Mouse (Mus musculus): ENCODE results near the gene Yipf3. TPM values are rescaled to one million over a fixed set of nuclear protein-coding genes. Genes with fewer than 3 reads are reported as not detected.

The Yipf3 gene
- total and polyA plus RNA-seq, 3 experiments, result 15.8 to 52.6 (median 32.5) TPM

- Histone ChIP-seq H3K4me2 (ENCODE audit: insufficient read depth, low read depth, poor library complexity, severe bottlenecking) (no peak overlapping the region), H3K9me3 (replicated peaks; ENCODE audit: low read length) (no peaks in the 10 kb centered on the region), H3K79me2 (replicated peaks; ENCODE audit: control insufficient read depth, extremely low read depth, insufficient read depth, poor library complexity, severe bottlenecking) (no peaks in the 10 kb centered on the region), H3K27ac (ENCODE audit: insufficient read depth, low read depth) (no peak overlapping the region), H3K9ac (ENCODE audit: insufficient read depth, low read depth) (no peak overlapping the region), H3K4me1 (ENCODE audit: control insufficient read depth in 1 of 2, insufficient read depth in 2 of 2) (no peaks in the 10 kb centered on the region), H3K4me3 (replicated peaks in 1 of 3; ENCODE audit: low read depth in 2 of 3, low read length in 2 of 3, poor library complexity in 1 of 3) (no peak overlapping the region), H3K36me3 (replicated peaks in 1 of 2; ENCODE audit: control insufficient read depth in 1 of 2, insufficient read depth in 1 of 2, low read length in 1 of 2) (peaks cover 85 to 88% of the 10 kb centered on the region in 2 experiments), H3K27me3 (replicated peaks) (no peaks in the 10 kb centered on the region)
- dilution Hi-C loops (cut with MboI; ENCODE audit: extremely low pct_ligation_motif_present, extremely low pct_unique_long_range_greater_than_20kb, low sequenced_read_pairs) (no loop called here), in situ Hi-C loops (cut with MboI; ENCODE audit: low pct_ligation_motif_present, low pct_unique_long_range_greater_than_20kb, low sequenced_read_pairs) (loop anchor here (5.0 to 25.0 kb wide), 2 partner anchors 35 to 750 kb away; partner anchors contain the start of genes Polh and Xpo5)
- TF ChIP-seq UBTF (IDR thresholded peaks at IDR 0.05; ENCODE audit: low read depth, low read length), result no peak
- TF ChIP-seq SMC3 (IDR thresholded peaks at IDR 0.05; ENCODE audit: low read depth, low read length), result no peak
- DNase-seq (ENCODE audit: extremely low read depth), result no peak
These were observed 10.8 kb upstream of the Yipf3 start for GRCm38 (mm10) chr17:46237079-46237478.

GRCm38 (mm10) chr17:46237480-46237879, 10.4 kb upstream of the Yipf3 start:
- no peak overlapping the region for H3K9ac ChIP-seq (ENCODE audit: insufficient read depth, low read depth)
- dilution Hi-C loops (cut with MboI; ENCODE audit: extremely low pct_ligation_motif_present, extremely low pct_unique_long_range_greater_than_20kb, low sequenced_read_pairs) (no loop called here), in situ Hi-C loops (cut with MboI; ENCODE audit: low pct_ligation_motif_present, low pct_unique_long_range_greater_than_20kb, low sequenced_read_pairs) (loop anchor here (5.0 to 25.0 kb wide), 2 partner anchors 35 to 750 kb away; partner anchors contain the start of genes Polh and Xpo5)
- H3K79me2 ChIP-seq (replicated peaks; ENCODE audit: control insufficient read depth, extremely low read depth, insufficient read depth, poor library complexity, severe bottlenecking), result no peaks in the 10 kb centered on the region
- H3K27me3 ChIP-seq (replicated peaks), result no peaks in the 10 kb centered on the region
- TF ChIP-seq CHD2 (IDR thresholded peaks at IDR 0.05; ENCODE audit: low read length) (no peak), MXI1 (IDR thresholded peaks at IDR 0.05; ENCODE audit: low read depth, low read length) (no peak), BHLHE40 (IDR thresholded peaks at IDR 0.05; ENCODE audit: low read depth, low read length) (no peak), TBP (conservative IDR thresholded peaks at IDR 0.05; ENCODE audit: low read depth, low read length) (no peak), MYC (IDR thresholded peaks at IDR 0.05; ENCODE audit: low read depth, low read length) (no peak), POLR2A (IDR thresholded peaks at IDR 0.05; ENCODE audit: low read depth, low read length) (no peak), E2F4 (IDR thresholded peaks at IDR 0.05; ENCODE audit: insufficient replicate concordance, low read depth, low read length) (no peak), KAT2A (IDR thresholded peaks at IDR 0.05; ENCODE audit: insufficient replicate concordance, low read length) (no peak), IRF4 (IDR thresholded peaks at IDR 0.05; ENCODE audit: low read depth, low read length) (no peak), USF2 (conservative IDR thresholded peaks at IDR 0.05; ENCODE audit: low read depth, low read length) (no peak)
- H3K36me3 ChIP-seq (replicated peaks in 1 of 2; ENCODE audit: control insufficient read depth in 1 of 2, insufficient read depth in 1 of 2, low read length in 1 of 2), result peaks cover 85 to 92% of the 10 kb centered on the region in 2 experiments
- no peak overlapping the region for H3K27ac ChIP-seq (ENCODE audit: insufficient read depth, low read depth)
- H3K4me1 ChIP-seq (ENCODE audit: control insufficient read depth in 1 of 2, insufficient read depth in 2 of 2), result no peaks in the 10 kb centered on the region
- H3K4me2 ChIP-seq (ENCODE audit: insufficient read depth, low read depth, poor library complexity, severe bottlenecking), result no peak overlapping the region
- no peaks in the 10 kb centered on the region for H3K9me3 ChIP-seq (replicated peaks; ENCODE audit: low read length)
- H3K4me3 ChIP-seq (replicated peaks in 1 of 3; ENCODE audit: low read depth in 2 of 3, low read length in 2 of 3, poor library complexity in 1 of 3), result no peak overlapping the region
- no peak for DNase-seq (ENCODE audit: extremely low read depth)

- dilution Hi-C loops (cut with MboI; ENCODE audit: extremely low pct_ligation_motif_present, extremely low pct_unique_long_range_greater_than_20kb, low sequenced_read_pairs), result no loop called here
- Histone ChIP-seq H3K9me3 (replicated peaks; ENCODE audit: low read length) (no peaks in the 10 kb centered on the region), H3K36me3 (replicated peaks in 1 of 2; ENCODE audit: control insufficient read depth in 1 of 2, insufficient read depth in 1 of 2, low read length in 1 of 2) (peaks cover 87 to 93% of the 10 kb centered on the region in 2 experiments), H3K4me1 (ENCODE audit: control insufficient read depth in 1 of 2, insufficient read depth in 2 of 2) (no peaks in the 10 kb centered on the region), H3K9ac (ENCODE audit: insufficient read depth, low read depth) (no peak overlapping the region), H3K4me2 (ENCODE audit: insufficient read depth, low read depth, poor library complexity, severe bottlenecking) (no peak overlapping the region), H3K79me2 (replicated peaks; ENCODE audit: control insufficient read depth, extremely low read depth, insufficient read depth, poor library complexity, severe bottlenecking) (no peaks in the 10 kb centered on the region), H3K4me3 (replicated peaks in 1 of 3; ENCODE audit: low read depth in 2 of 3, low read length in 2 of 3, poor library complexity in 1 of 3) (no peak overlapping the region), H3K27ac (ENCODE audit: insufficient read depth, low read depth) (no peak overlapping the region), H3K27me3 (replicated peaks) (no peaks in the 10 kb centered on the region)
- TF ChIP-seq EP300 (IDR thresholded peaks at IDR 0.05; ENCODE audit: low read length) (no peak), MAFK (IDR thresholded peaks at IDR 0.05; ENCODE audit: insufficient replicate concordance, low read length) (no peak)
- no peak for DNase-seq (ENCODE audit: extremely low read depth)
- in situ Hi-C loops (cut with MboI; ENCODE audit: low pct_ligation_motif_present, low pct_unique_long_range_greater_than_20kb, low sequenced_read_pairs), result loop anchor here (5.0 to 25.0 kb wide), 2 partner anchors 37 to 748 kb away; partner anchors contain the start of genes Polh and Xpo5
These were observed 8.3 kb upstream of the Yipf3 start for GRCm38 (mm10) chr17:46239516-46240114.
